Mouse (Mus musculus) left cerebral cortex, postnatal 25 days (tissue): ENCODE results near the gene Nkapl. TPM values are rescaled to one million over a fixed set of nuclear protein-coding genes. Genes with fewer than 3 reads are reported as not detected.
"Not testable (repeated sequence)": the region's sequence is repeated elsewhere in the genome, so short reads cannot be mapped to it uniquely, and the experiment has no call there.

Experiments used
- DNase-seq, 2 experiments: peaks; one replicate each; pipeline ENCODE4 v3.0.0; 2022; ENCODE audit warnings: low spot score in 2 of 2, mixed read lengths in 1 of 2
- intact Hi-C: fragments of 180-260 bp; cut with DNase I; formaldehyde crosslinking; loops from one replicate; pipeline ENCODE4 v1.15.1; 2025
- total RNA-seq, 2 experiments: library from RNA; stranded (reverse); gene quantifications; 2 replicates each; pipeline ENCODE4 v1.2.3; 2021

The Nkapl gene
- total RNA-seq, result 1 to 10 TPM in 1 of 2 experiments, under 1 TPM in 1; 0.96 to 1.1 TPM

- intact Hi-C loops, result loop anchor here (2.0 kb wide), 1 partner anchor 16 kb away; the partner anchor contains the start of gene Zscan26
- DNase-seq, result peak; percentile 73 to 81
These were observed at the start of gene Nkapl for GRCm38 (mm10) chr13:21468061-21469019. Gene Nkapl (minus strand): TSS chr13:21468509.

DNA sequence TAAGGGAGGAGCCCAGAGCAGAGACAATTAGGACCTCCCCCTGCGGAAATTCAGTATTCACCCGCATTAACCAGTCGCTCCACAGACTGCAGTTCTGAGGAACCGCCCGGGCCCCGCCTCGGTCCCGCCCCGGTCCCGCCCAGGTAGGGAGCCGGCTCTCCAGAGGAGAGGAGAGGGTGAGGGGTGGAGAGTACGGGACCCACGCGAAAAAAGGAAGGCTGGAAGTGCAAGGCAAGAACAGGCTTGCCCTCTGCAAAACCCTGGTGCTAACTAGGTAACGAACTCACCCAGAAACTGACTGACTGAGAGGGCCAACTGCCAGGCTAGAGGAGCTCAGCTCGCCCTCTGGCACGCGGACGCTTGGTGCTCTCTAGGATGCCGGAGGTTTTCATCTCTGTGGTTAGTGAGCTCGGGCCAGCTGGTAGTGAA is 37.9 kb upstream of the Nkapl start:
- peak; percentile 67 to 86 for DNase-seq
- intact Hi-C loops, result loop anchor here (2.0 kb wide), 2 partner anchors 25 to 27 kb away; partner anchors contain the start of genes Gm10065, Zkscan4 and Zkscan8

GRCm38 (mm10) chr13:21502296-21502695 is 34.0 kb upstream of the Nkapl start:
- DNase-seq, result no peak
- intact Hi-C loops, result no loop called here

GRCm38 (mm10) chr13:21501182-21501581 is 32.9 kb upstream of the Nkapl start, which contains the start of gene Gm11273:
Gene Gm11273 (minus strand): TSS chr13:21501418.
- intact Hi-C loops, DNase-seq: not testable (repeated sequence)

GRCm38 (mm10) chr13:21495080-21495479 is 26.8 kb upstream of the Nkapl start, which contains the start of gene AK157302:
Gene AK157302 (plus strand): TSS chr13:21495223.
- intact Hi-C loops, result no loop called here
- DNase-seq, result no peak

GRCm38 (mm10) chr13:21492847-21493246 is 24.5 kb upstream of the Nkapl start:
- DNase-seq, result no peak

DNA sequence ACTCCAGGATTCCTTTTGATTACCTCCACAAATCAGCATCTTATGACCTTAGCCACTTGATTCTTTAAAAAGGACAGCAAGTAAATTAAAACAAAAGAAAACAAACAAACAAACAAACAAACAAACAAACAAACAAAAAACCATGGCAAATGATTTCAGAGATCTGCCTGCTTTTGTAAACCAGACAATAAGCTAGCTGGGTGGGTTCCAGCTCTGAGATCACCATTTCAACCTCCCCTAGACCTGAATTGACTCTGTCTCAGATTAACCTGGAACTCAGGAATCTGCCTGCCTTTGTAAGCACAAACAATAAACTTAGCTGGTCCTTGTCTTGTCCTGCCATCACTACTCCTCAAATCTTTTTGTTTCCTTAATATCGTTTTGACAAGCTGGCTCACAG is 18.6 kb upstream of the Nkapl start:
- DNase-seq, result no peak
- intact Hi-C loops, result no loop called here

More at GRCm38 (mm10) chr13:21492847-21493246, 24.5 kb upstream of the Nkapl start:
- intact Hi-C loops, result no loop called here

DNA sequence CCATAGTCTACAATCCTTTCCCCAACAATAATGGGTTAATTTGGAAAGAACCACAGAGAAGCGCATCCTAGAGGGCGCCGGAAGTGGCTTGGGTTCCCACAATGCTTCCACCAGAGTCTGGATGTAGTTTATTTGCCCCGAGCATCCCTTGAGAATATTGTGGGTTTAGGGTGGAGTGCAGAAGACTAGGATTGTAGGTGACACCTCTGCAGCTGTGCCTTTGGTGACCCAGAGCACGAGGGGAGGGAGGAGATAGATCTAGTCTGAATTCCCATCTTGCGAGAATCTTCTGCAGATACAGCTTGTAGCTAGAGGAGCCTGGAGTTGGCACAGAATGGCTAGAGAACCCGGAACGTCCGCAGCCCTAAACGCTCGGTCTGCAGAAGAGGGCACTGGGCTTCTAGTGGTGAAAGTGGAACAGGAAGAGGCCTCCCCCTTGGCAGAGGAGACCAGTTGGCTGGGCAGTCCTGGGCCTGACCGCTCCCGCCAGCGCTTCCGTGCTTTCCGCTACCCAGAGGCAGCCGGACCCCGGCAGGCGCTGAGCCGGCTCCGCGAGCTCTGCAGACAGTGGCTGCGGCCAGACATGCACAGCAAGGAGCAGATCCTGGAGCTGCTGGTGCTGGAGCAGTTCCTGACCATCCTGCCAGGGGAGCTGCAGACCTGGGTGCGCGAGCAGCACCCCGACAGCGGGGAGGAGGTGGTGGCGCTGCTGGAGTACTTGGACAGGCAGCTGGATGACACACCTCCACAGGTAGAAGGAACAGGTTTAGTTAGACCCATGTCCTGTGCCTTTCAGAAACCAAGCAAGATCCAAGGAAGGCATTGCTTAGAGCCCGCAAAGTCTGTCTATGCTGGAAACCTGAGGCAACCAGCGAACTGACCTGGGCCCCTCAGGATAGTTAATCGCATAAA is 10.7 kb upstream of the Nkapl start, which contains the start of the genes Zkscan4 and Gm10065:
Gene Zkscan4 (plus strand): TSS at position 149 of the 912 bp plus-strand sequence.
Gene Gm10065 (minus strand): TSS at position 683 of the 912 bp plus-strand sequence.
- peak; percentile 80 to 91 for DNase-seq
- intact Hi-C loops, result loop anchor here (1.0 to 5.0 kb wide), 5 partner anchors 26 to 117 kb away; partner anchors contain the start of genes Zkscan8, Zscan12 and Zscan26

DNA sequence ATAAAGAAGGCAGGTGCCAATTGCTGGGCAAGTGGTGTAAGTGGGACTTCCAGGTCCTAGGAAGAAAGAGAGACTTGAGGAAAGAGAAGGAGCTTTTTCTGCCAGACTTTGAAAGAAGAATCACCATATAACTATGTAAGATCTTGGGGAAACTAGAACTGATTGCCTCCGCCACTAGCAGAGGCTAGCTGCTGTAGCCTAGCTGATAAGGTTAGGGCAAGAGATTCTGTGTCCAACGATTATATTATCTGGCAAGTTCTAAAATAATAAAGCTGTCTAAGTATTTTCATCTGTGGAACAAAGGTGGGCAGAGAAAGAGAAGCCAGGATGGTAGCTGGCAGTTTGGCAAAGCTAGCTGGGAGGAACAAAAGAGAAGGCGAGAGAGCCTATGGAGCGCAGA is 4.1 kb upstream of the Nkapl start:
- intact Hi-C loops, result no loop called here
- DNase-seq, result no peak

- DNase-seq, result no peak
- intact Hi-C loops, result loop anchor here (2.0 kb wide), 1 partner anchor 16 kb away; the partner anchor contains the start of gene Zscan26
These were observed 788 bp upstream of the Nkapl start for GRCm38 (mm10) chr13:21469097-21469496.

DNA sequence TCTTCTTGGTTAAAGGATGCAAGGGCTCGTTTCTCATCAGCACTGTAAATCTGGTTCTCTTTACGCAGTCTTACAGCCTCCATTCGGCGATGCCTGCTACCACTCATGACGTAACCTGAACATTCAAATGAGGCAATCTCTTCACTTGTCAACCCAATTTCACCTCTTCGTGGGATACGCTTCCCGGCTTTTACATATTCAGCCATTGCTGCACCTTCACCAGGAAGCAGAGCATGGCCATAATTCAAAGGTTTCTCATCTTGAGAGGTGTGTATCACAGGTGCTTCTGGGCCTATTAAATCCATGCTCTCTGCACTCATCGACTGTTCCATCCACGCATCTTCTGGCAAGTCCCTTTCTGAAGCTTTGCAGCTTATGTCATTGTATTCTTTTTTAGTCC is 973 bp downstream of the Nkapl start:
- no peak for DNase-seq
- intact Hi-C loops, result no loop called here

GRCm38 (mm10) chr13:21462516-21462915 is 5.8 kb downstream of the Nkapl start:
- intact Hi-C loops, DNase-seq: not testable (repeated sequence)

- DNase-seq, result no peak
- intact Hi-C loops, result no loop called here
These were observed 12.0 kb downstream of the Nkapl start for GRCm38 (mm10) chr13:21456347-21456746.

- no peak for DNase-seq
- intact Hi-C loops, result no loop called here
These were observed 14.2 kb downstream of the Nkapl start for GRCm38 (mm10) chr13:21454133-21454532.

- intact Hi-C loops, result loop anchor here (1.0 to 2.0 kb wide), 4 partner anchors 15 to 91 kb away; partner anchors contain the start of genes Nkapl, Zkscan3, Zkscan4 and Zscan12
- DNase-seq, result peak; percentile 83 to 91
These were observed 14.9 kb downstream of the Nkapl start, which contains the start of gene Zscan26 for GRCm38 (mm10) chr13:21453449-21453848. Gene Zscan26 (minus strand): TSS chr13:21453730.

DNA sequence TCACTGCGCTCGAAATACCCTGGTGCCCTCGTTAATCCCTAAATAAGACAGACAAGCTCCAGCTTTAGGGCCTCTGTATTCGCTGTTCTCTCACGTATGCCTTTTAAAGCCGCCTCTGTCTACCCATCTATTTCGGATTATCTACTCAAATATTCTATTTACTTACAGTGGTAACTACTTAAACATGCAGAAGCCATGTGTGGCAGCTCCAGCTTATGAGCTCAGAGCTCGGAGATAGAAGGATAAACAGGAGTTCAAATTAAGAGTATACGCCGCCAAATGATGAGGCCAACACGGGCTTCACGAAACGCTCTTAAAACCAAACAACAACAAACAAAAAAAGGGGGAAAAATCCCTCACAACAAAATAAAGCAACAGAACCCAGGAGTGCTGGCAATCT is 15.3 kb downstream of the Nkapl start:
- intact Hi-C loops, result loop anchor here (1.0 to 2.0 kb wide), 4 partner anchors 16 to 90 kb away; partner anchors contain the start of genes Nkapl, Zkscan3, Zkscan4 and Zscan12

DNA sequence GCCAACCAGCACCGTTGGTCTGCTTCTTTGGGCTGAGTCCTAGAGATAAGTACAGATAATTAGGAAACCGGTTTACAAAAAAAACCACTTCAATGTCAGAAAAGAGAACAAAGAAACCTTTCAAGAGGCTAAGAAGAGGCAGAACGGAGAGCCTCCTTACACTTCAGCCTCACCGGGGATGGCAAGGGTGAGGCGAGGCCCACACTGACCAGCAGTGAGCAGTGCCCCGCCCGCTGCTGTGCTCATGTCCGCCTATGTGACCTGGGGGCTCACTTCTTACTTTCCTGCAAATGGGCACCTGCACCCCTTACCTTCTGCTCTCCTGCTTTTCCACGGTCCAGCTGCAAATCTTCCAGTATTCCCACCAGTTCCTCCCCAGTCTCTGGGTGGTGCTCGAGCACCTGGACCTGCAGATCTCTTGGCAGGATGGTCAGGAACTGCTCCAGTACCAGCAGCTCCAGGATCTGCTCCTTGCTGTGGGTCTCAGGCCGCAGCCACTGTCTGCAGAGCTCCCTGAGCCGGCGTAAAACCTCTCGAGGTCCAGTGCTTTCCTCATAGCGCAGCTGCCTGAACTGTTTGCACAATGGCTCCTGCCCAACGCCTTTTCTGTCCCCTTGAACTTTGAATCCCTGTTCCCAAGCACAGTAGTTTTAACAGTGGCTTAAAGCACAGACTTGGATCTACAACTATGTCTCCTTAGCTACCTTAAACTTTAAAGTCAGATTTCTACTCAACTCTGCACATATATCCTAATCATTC is 20.3 kb downstream of the Nkapl start:
- intact Hi-C loops, result no loop called here
- DNase-seq, result no peak

More for the DNA sequence above, 15.3 kb downstream of the Nkapl start:
- no peak for DNase-seq

DNA sequence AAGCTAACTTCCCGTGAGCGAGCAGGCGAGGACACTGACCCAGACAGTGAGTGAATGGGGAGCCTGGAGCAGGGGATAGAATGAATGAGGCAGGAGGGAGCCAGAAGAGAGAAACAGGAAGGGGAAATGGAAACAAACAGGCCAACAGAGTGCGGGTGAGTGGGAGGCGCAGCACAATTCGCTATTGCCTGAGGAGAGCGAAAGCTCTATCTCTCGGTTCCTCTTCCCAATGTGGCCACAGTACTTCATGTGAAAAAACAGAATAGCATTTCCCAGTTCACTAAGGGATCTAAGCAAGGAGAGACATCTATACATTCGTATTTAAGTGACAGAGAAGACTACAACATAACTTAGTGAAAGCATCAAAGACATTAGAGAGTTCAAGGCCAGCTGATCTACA is 21.5 kb downstream of the Nkapl start:
- intact Hi-C loops, result no loop called here
- DNase-seq, result no peak
